Mouse (Mus musculus): ENCODE measurements at regions not wholly inside any gene's neighbourhood (a gene's known extent, or its start where the extent isn't known, plus 50 kb on each side); places are given as distances from the start of the nearest gene placed in this dataset.
"Not testable (repeated sequence)": the region's sequence is repeated elsewhere in the genome, so short reads cannot be mapped to it uniquely, and the experiment has no call there.

GRCm38 (mm10) chr1:41887556-41887955, 808.0 kb upstream of the Pou3f3 start:
- DNase-seq (ENCODE audit: low read depth, low spot score) = no peak

GRCm38 (mm10) chr1:41888213-41888612, 807.4 kb upstream of the Pou3f3 start:
- no peak for DNase-seq (ENCODE audit: low read depth, low spot score)

GRCm38 (mm10) chr1:41888966-41889365, 806.6 kb upstream of the Pou3f3 start:
- DNase-seq (ENCODE audit: low read depth, low spot score) = no peak

- DNase-seq (ENCODE audit: low read depth, low spot score) = no peak
These were observed 805.6 kb upstream of the Pou3f3 start for GRCm38 (mm10) chr1:41889940-41890339.

GRCm38 (mm10) chr1:41890714-41891689, 804.6 kb upstream of the Pou3f3 start:
- DNase-seq (ENCODE audit: low read depth, low spot score) = no peak

GRCm38 (mm10) chr1:41891730-41892129, 803.8 kb upstream of the Pou3f3 start:
- no peak for DNase-seq (ENCODE audit: low read depth, low spot score)

- DNase-seq (ENCODE audit: low read depth, low spot score) = no peak
These were observed 803.2 kb upstream of the Pou3f3 start for GRCm38 (mm10) chr1:41892376-41892775.

GRCm38 (mm10) chr1:41897768-41898330, 797.7 kb upstream of the Pou3f3 start:
- no peak for DNase-seq (ENCODE audit: low read depth, low spot score)

GRCm38 (mm10) chr1:41900370-41900769, 795.2 kb upstream of the Pou3f3 start:
- no peak for DNase-seq (ENCODE audit: low read depth, low spot score)

GRCm38 (mm10) chr1:41905971-41906370, 789.6 kb upstream of the Pou3f3 start:
- no peak for DNase-seq (ENCODE audit: low read depth, low spot score)

- DNase-seq (ENCODE audit: low read depth, low spot score) = no peak
These were observed 787.4 kb upstream of the Pou3f3 start for GRCm38 (mm10) chr1:41908001-41908807.

GRCm38 (mm10) chr1:41908808-41909110, 786.8 kb upstream of the Pou3f3 start:
- DNase-seq (ENCODE audit: low read depth, low spot score) = no peak

- DNase-seq (ENCODE audit: low read depth, low spot score) = no peak
These were observed 785.8 kb upstream of the Pou3f3 start for GRCm38 (mm10) chr1:41909799-41910198.

GRCm38 (mm10) chr1:41916730-41917347, 778.7 kb upstream of the Pou3f3 start:
- DNase-seq (ENCODE audit: low read depth, low spot score) = no peak

- DNase-seq (ENCODE audit: low read depth, low spot score) = not testable (repeated sequence)
These were observed 777.8 kb upstream of the Pou3f3 start for GRCm38 (mm10) chr1:41917807-41918206.

GRCm38 (mm10) chr1:41918394-41919262, 776.9 kb upstream of the Pou3f3 start:
- no peak for DNase-seq (ENCODE audit: low read depth, low spot score)

- no peak for DNase-seq (ENCODE audit: low read depth, low spot score)
These were observed 761.8 kb upstream of the Pou3f3 start for GRCm38 (mm10) chr1:41933777-41934176.

- DNase-seq (ENCODE audit: low read depth, low spot score) = no peak
These were observed 759.6 kb upstream of the Pou3f3 start for GRCm38 (mm10) chr1:41935912-41936478.

GRCm38 (mm10) chr1:41960982-41961381, 734.6 kb upstream of the Pou3f3 start:
- DNase-seq (ENCODE audit: low read depth, low spot score) = no peak

GRCm38 (mm10) chr1:41981545-41981944, 714.0 kb upstream of the Pou3f3 start:
- peak; percentile 31 for DNase-seq (ENCODE audit: low read depth, low spot score)
